12 mouse cellular contexts compared by ENCODE assay signal in the genomic region with DNA sequence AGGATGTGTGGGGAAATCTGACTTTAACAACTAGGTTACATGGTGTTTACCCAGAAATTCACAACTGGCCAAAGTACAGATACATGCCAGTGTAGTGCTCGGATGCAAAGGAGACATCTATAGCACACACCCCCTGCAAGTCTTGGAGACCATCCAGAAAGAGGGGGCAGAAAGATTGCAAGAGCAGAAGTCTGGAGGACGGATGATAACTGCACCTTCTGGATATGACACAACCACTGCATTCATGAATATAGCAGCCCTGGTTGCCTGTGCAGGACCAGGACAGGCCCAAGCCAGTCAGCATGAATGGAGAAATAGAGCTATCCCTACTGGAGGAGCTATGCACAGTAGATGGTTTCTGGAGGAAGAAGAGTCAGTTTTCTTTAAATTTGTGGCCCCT.
"Had no signal": no experiment of that assay in that cellular context is flagged by ENCODE, and none has a peak within 500 bp of the region (broad histone marks: within the 10 kb centered on the region; RNA-seq: fewer than 3 reads in every experiment).

No protein-coding gene starts in this region.

- DNase-seq: lung, adult 18-20 months; lung, embryonic 14.5 days; lung, postnatal 10 days; lung, postnatal 4 days; right cerebral cortex, postnatal 14 days; right cerebral cortex, postnatal 4 days; spleen, adult 18-20 months; thymus, adult 18-20 months; thymus, postnatal 14 days; thymus, postnatal 36 days had no signal

- ATAC-seq: midbrain, embryonic 13.5 days; midbrain, embryonic 15.5 days had no signal
